Mouse (Mus musculus): Measurements from ENCODE around the gene Fibp. TPM values are rescaled to one million over a fixed set of nuclear protein-coding genes. Genes with fewer than 3 reads are reported as not detected.
A peak's percentile ranks its signal among the peaks of the same experiment; 100 is the strongest.

The Fibp gene
- total RNA-seq, 2 experiments from 2014 or later, result 85.5 to 86.3 TPM

GRCm38 (mm10) chr19:5465037-5465436 lies 4.6 kb downstream of the Fibp start:
- DNase-seq, result no peak

- no peak for DNase-seq
These were observed 6.6 kb downstream of the Fibp start for GRCm38 (mm10) chr19:5466916-5467500.

GRCm38 (mm10) chr19:5468374-5468773 lies 8.0 kb downstream of the Fibp start, which contains the start of gene Ctsw:
Gene Ctsw, minus strand, starts transcription at chr19:5468507.
- DNase-seq, result no peak

GRCm38 (mm10) chr19:5471846-5472245 lies 11.4 kb downstream of the Fibp start:
- DNase-seq, result no peak

GRCm38 (mm10) chr19:5472857-5473256 lies 12.4 kb downstream of the Fibp start:
- no peak for DNase-seq

GRCm38 (mm10) chr19:5473720-5474119 lies 13.3 kb downstream of the Fibp start, which contains the start of gene Efemp2:
Gene Efemp2, plus strand, starts transcription at chr19:5473954.
- peak; percentile 57 to 68 for DNase-seq

GRCm38 (mm10) chr19:5474281-5475068 lies 14.1 kb downstream of the Fibp start:
- DNase-seq, result no peak

- no peak for DNase-seq
These were observed 14.8 kb downstream of the Fibp start for GRCm38 (mm10) chr19:5475069-5475714.

GRCm38 (mm10) chr19:5477004-5477667 lies 16.7 kb downstream of the Fibp start:
- no peak for DNase-seq

- no peak for DNase-seq
These were observed 17.4 kb downstream of the Fibp start for GRCm38 (mm10) chr19:5477668-5478300.

- DNase-seq, result no peak
These were observed 19.6 kb downstream of the Fibp start for GRCm38 (mm10) chr19:5480016-5480415.

- DNase-seq, result no peak
These were observed 21.0 kb downstream of the Fibp start for GRCm38 (mm10) chr19:5481398-5481797.

GRCm38 (mm10) chr19:5483386-5484359 lies 23.3 kb downstream of the Fibp start:
- no peak for DNase-seq

GRCm38 (mm10) chr19:5484496-5484895 lies 24.1 kb downstream of the Fibp start:
- no peak for DNase-seq

- no peak for DNase-seq
These were observed 25.0 kb downstream of the Fibp start for GRCm38 (mm10) chr19:5485371-5485770.

GRCm38 (mm10) chr19:5485821-5486220 lies 25.4 kb downstream of the Fibp start:
- DNase-seq, result no peak

GRCm38 (mm10) chr19:5486286-5486685 lies 25.9 kb downstream of the Fibp start:
- DNase-seq, result no peak

GRCm38 (mm10) chr19:5486771-5487170 lies 26.4 kb downstream of the Fibp start:
- no peak for DNase-seq

- DNase-seq, result peak; percentile 90 to 91
These were observed 27.5 kb downstream of the Fibp start, which contains the start of gene Mus81 for GRCm38 (mm10) chr19:5487768-5488550. Gene Mus81, minus strand, starts transcription at chr19:5488402.
